Comparison of ENCODE assay signal across 9 mouse cellular contexts in the genomic region with DNA sequence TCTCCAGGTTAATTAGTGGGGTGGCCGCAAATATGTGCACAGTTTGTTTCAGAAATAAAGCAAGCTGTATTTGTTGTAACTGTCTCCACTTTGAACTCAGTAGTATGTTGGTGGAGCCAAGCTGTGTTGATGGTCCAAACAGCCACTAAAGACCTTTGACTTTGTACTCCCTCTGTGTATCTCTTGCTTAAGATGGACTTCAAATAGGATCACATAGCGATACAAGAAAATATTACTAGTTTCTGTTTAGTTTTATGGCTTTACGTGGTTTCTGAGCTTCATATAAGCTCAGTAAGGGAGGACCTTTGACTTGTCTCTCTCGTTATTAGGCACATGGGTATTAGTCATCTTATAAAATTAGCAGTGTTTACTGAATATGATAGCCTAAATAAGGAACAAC.
"Had no signal": no experiment of that assay in that cellular context is flagged by ENCODE, and none has a peak within 500 bp of the region (broad histone marks: within the 10 kb centered on the region; RNA-seq: fewer than 3 reads in every experiment).

No protein-coding gene starts in this region.

- H3K9ac ChIP-seq: kidney, embryonic 15.5 days; limb, embryonic 15.5 days; midbrain, embryonic 13.5 days; neural tube, embryonic 15.5 days had no signal

- DNase-seq: kidney, postnatal 14 days; lung, adult 18-20 months; right cerebral cortex, postnatal 25 days; thymus, postnatal 4 days had no signal

- H3K4me1 ChIP-seq: kidney, embryonic 15.5 days had no signal

- ATAC-seq: midbrain, embryonic 13.5 days had no signal

- H3K9me3 ChIP-seq: kidney, embryonic 15.5 days; limb, embryonic 15.5 days; midbrain, embryonic 13.5 days; neural tube, embryonic 15.5 days had no signal

- H3K36me3 ChIP-seq: kidney, embryonic 15.5 days; limb, embryonic 15.5 days; midbrain, embryonic 13.5 days; neural tube, embryonic 15.5 days had no signal

- H3K4me2 ChIP-seq: kidney, embryonic 15.5 days; limb, embryonic 15.5 days; midbrain, embryonic 13.5 days; neural tube, embryonic 15.5 days had no signal

- H3K27ac ChIP-seq: kidney, embryonic 15.5 days; limb, embryonic 15.5 days; midbrain, embryonic 13.5 days; neural tube, embryonic 15.5 days; stomach, postnatal 0 days had no signal

- H3K27me3 ChIP-seq: kidney, embryonic 15.5 days; limb, embryonic 15.5 days; midbrain, embryonic 13.5 days; neural tube, embryonic 15.5 days had no signal

- H3K4me3 ChIP-seq: kidney, embryonic 15.5 days; limb, embryonic 15.5 days; midbrain, embryonic 13.5 days; neural tube, embryonic 15.5 days had no signal
